Mouse (Mus musculus): ENCODE data around the gene 6030468B19Rik.
"Not testable (repeated sequence)": the region's sequence is repeated elsewhere in the genome, so short reads cannot be mapped to it uniquely, and the experiment has no call there.

The 6030468B19Rik gene

DNA sequence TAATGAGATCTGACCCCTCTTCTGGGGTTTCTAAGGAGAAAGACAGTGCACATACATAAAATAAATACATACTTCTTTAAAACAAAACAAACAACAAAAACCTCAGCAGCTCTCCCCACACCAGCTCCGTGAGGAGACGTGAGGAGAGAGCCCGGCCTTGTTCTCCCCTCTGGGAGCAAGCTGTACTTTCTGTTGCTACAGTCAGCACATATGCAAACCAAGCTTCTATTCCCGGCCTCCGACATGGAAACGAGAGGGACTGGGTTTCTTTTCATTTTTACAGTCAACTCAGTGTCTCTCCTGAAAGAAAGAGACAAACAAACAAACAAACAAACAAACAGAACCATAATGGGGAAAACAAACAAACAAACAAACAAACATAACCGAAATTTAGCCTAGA is 2.6 kb downstream of the 6030468B19Rik start:
- in situ Hi-C loops (cut with MboI; ENCODE audit: unreplicated experiment in 2 of 2), result no loop called here

DNA sequence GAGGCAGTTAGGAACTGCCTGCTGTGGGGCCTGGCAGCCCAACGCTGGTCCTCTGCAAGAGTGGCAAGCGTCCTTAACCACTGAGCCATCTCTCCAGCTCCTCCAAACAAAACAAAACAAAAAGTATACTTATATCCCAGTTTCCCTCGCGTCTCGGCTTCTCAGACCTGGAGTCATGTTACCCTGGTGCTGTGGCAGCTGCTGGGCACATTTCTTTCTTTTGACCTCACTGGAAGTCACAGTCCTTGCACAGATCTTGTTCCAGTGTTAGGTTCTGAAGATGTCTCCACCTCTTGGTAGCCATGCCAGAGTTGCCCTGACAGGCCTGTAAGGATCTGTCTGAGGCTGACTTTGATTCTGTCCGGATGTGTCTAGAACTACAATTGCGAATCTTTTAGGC is 4.2 kb downstream of the 6030468B19Rik start:
- in situ Hi-C loops (cut with MboI; ENCODE audit: unreplicated experiment in 2 of 2), result no loop called here

DNA sequence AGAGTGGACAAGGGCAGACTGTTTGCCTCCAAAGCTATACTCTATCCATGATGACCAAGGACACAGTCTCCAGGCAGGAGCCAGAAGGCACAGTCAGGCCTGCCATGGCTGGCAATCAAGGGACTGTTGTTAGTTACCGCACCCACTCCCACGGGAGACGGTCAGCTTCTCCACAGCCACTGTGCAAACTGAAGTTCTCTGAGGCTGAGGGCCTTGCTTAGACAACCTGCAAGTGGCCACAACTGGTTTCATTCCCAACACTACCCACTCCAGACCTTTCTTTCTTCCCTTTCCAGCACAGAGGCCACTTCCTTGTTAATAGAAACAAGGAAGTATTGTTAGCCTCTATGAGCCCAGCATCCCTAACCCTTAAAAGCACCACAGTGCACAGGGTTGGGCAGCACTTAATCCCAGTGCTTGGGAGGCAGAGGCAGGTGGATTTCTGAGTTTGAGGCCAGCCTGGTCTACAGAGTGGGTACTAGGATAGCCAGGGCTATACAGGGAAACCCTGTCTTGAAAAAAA is 5.8 kb downstream of the 6030468B19Rik start:
- in situ Hi-C loops (cut with MboI; ENCODE audit: unreplicated experiment in 2 of 2), result no loop called here

DNA sequence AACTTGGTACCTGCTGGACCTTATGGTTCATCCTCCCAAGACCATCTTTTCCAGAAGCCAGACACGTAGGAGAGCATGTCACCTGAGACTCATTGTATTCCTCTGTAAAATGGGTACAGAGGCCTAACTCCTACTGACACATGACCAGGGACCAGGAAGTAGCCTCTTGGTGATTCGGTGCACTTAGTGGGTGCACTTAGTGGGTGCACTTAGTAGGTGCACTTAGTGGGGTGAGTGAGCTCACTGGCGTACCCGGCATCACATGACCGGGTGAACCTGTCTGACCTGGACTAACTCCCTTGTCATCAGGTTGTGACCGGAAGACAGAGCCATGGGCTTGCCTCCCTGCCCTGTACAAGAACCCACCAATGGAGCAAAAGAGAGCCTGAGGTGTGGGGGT is 9.3 kb downstream of the 6030468B19Rik start:
- in situ Hi-C loops (cut with MboI; ENCODE audit: unreplicated experiment in 2 of 2), result no loop called here

DNA sequence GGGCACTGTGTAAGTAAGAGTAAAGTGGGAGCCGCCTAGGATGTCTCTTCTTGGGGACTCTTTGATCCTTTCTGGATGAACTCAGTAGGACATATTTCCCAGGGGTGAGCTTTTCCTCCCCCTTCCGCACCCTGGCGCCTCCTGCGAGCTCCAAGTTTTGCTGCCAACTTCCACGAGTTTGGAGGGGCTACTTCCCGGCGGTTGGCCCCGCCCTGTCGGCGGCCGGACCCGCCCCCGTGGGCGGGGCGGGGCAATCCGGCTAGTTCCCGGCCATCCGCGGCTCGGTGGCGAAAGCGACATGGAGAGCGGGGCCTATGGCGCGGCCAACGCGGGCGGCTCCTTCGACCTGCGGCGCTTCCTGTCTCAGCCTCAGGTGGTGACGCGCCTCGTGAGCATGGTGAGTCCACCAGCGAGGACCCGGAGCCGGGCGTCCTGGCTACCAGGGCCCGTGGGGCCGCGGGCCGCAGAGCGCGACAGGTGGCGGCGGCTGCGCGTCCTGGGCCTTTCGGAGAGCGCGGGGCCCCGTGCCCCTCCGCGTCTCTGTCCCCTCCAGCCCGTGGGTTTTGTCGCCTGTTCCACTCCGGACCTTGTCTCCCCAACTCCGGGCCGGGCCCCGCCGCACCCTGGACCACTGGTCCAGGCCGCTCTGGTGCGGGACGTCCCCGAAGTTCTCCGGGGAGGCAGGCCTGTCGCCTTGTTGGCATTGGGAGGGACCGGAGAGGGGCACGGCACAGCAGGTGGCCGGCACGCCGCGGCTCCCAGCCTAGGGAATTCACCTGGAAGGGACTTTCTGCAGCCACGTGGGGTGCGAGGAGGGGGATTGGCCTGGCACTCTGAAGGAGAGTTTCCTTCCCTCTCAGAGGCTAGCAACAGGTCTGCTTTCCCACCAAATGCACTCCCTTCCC is 12.2 kb downstream of the 6030468B19Rik start, which contains the start of the genes Gm20708 and Syngr2:
Gm20708 (plus strand) TSS at position 262 of the 905 bp plus-strand sequence.
Syngr2 (plus strand) TSS at position 262 of the 905 bp plus-strand sequence.
- in situ Hi-C loops (cut with MboI; ENCODE audit: unreplicated experiment in 2 of 2), result no loop called here

DNA sequence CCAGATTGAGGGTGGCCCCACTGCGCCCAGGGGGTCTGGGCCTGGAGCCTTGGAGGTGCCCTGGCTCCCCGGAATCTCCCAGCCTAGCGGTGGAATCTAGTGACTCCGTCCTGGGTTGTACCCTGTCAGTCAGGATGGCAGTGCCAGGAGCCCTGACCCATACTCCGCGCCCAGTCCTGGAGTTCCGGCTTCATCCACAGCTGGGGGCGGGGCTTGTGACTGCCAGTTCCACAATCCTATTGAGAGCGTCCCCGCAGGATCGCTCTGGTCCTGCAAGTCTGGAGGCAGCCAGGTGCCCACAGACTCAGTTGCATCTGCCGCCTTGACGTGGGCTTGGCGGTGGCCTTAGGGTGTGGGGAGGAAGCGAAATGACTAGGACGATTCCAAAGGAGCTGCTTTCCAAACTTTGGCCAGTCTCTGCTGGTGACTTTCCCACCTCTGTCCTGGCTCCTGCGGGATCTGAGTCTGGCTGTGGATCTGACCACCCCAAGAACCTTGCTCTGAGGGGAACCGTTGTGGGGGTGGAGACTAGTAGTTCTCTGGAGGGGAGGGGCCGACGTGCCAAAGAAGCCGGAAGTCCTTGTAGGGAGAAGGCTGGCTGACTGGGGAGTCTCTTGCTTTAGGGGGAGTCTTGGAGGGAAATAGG is 13.1 kb downstream of the 6030468B19Rik start:
- in situ Hi-C loops (cut with MboI; ENCODE audit: unreplicated experiment in 2 of 2), result no loop called here

DNA sequence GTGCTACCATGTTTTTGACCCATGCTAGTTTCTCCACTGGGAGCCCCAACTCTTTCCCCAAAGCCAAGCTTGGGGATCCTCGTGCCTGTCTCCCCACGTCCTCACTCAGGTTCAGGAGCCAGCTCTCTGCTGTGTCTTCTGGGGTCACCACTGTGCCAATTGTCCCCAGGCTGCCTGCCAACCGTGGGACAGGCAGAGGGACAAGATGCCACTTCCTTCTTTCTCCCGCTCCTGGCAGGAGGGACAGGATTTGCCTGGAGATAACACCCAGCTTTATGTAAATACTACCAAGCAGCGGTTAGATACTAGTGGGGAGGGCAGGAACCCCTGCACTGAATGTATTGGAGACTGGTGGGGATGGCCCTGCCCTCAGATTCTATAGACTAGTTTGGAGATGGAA is 16.4 kb downstream of the 6030468B19Rik start:
- in situ Hi-C loops (cut with MboI; ENCODE audit: unreplicated experiment in 2 of 2), result no loop called here

DNA sequence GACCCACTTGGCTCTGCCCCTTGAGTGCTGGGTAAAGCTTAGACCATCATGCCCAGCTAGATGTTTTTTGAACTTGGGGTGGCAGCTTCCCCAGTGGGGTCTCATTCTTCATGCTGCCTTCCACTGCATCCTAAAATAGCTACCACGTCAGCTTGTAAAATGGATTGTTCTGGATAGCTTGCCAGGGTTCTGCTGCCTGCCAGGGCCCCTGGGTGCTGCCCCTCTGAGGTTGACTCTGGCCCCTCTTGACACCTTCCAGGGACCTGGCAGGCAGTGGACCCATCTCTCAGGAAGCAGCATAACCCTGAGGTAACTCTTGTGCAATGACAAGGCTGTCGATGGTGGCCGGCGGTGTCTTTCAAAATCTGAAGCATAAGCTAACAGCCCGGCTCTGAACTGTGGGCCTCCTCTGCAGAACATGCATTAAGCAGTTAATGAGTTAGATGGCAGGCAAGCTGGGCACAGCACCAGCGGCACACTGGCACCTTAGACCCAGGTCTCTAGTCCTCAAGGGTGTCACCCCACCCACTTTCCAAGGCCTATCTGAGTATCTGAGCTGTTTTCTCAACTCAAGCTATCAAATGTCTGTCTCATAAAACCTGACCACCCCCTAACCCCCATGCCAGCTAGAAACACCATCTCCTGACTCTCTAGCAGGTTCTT is 17.4 kb downstream of the 6030468B19Rik start:
- in situ Hi-C loops (cut with MboI; ENCODE audit: unreplicated experiment in 2 of 2), result no loop called here

DNA sequence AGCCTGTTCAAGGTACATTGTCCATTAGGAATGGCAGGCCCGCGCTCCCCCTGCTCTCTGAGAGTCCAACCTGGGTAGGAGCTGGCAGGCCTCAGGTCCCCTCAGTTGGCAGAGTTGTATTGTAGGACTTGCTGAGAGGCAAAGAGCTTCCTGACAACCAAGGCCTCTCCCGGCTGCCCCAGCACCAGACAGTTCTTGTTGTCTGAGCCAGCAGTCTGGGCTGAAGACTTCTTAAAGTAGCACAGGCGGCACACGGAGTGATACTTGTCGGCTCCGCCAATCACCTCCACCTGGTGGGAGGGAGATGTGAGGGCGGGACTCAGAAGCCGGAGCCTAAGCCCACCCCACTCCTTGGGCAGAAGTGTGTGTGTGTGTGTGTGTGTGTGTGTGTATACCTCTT is 18.4 kb downstream of the 6030468B19Rik start:
- in situ Hi-C loops (cut with MboI; ENCODE audit: unreplicated experiment in 2 of 2), result not testable (repeated sequence)

DNA sequence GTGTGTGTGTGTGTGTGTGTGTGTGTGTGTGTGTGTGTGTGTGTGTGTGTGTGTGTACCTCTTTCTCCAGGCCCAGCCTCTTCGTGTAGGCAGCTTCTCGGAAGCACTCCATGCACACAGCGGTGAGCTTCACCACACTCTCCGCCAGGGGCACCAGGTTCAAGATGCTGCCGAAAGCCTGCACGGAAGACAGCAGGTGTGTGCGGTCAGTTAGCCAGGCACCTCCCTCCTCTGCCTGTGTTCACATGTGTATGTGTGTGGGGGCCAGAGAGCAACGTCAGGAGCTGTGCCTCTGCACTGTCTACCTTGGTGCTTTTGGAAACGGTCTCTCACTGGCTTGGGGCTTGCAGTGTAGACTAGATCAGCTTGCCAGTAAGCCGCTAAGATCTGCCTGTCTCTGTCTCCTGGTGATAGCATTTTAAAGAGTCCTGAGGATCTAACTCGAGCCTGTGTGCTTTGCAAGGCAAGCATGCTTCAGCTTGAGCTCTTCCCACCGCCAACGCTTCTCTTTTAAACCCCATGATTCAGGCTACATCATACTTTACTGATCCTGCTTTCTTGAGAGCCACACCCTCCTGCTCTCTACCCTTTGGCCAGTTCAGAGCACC is 19.0 kb downstream of the 6030468B19Rik start:
- in situ Hi-C loops (cut with MboI; ENCODE audit: unreplicated experiment in 2 of 2), result no loop called here

DNA sequence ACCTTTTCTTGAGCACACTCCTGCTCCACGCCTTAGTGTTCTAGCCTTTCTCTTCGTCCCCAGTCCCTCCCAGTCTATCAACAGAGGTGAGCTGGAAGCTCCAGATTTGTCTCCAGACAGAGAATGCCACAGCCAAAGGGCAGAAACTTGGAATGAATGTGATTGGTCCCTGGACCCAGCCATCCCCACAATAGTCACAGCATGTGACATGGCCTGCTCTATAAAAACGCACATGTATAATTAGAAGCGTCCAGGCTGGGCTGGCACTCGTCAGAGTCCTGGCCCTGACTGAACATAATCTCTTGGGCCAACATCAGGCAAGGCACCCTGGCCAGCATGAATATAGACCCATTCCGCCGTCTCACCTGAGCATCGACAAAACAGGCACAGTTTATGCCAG is 21.6 kb downstream of the 6030468B19Rik start:
- in situ Hi-C loops (cut with MboI; ENCODE audit: unreplicated experiment in 2 of 2), result no loop called here

DNA sequence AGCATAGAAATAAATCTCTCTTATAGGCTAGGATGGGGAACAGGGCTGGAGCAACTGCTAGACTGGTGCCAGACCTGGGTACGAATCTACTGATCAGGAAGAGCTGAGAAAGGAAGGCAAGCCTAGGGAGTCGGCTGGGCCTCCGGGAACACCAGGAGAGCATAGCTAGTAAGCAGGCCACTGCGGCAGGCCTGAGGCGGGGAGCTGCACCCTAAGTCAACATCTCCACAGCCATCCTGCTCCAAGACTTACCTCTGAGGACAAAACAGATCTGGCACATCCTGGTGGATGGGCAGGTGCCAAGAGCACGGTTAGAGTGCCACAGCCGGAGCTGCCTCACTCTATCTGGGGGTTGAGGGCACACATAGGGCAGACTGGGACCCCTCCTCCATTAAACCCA is 22.7 kb downstream of the 6030468B19Rik start:
- in situ Hi-C loops (cut with MboI; ENCODE audit: unreplicated experiment in 2 of 2), result loop anchor here (5.0 kb wide), 5 partner anchors 33 to 438 kb away; no protein-coding TSS in a partner anchor

DNA sequence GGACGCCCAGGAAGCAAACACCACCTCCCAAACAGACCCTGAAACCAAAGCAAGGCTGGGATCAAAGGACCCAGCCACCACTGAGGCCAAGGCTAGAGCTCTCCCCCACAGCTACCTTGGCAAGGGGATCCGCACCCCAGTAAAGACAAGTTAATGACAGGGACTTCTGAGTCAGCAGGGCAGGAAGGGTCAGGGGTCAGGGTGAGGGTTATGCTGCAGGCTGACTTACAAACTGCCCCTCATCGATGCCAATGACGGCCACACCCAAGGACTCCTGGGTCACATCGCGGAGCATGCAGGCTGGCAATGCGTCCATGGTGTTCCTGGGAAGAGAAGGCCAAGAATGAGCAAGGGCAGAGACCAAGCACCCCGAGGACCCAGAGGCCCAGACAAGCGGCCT is 24.4 kb downstream of the 6030468B19Rik start:
- in situ Hi-C loops (cut with MboI; ENCODE audit: unreplicated experiment in 2 of 2), result loop anchor here (5.0 kb wide), 5 partner anchors 35 to 440 kb away; no protein-coding TSS in a partner anchor

DNA sequence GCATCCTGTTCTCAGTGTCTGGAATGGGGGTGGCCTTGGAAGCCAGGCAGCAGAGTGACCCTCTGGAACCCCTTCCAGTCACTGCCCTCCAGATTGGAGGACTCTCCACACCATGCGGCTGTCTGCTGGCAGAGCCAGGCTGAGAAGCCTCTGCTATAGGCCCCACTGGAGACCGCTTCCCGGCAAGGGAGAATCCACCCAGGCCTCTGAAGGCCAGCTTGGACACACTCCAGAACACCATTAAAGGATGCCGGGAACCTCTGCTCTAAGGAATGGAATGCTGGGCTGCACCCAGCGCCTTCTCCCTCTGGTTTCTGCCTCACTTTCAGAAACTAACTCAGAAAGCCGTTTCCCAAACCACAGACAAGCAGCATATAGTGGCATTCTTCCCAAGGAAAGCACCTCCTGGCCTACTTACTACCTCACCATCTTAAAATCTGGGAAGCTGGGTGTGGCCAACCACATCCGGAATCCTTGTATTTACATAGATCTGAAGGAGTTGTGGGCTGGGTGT is 25.3 kb downstream of the 6030468B19Rik start:
- in situ Hi-C loops (cut with MboI; ENCODE audit: unreplicated experiment in 2 of 2), result loop anchor here (5.0 kb wide), 5 partner anchors 35 to 440 kb away; no protein-coding TSS in a partner anchor

DNA sequence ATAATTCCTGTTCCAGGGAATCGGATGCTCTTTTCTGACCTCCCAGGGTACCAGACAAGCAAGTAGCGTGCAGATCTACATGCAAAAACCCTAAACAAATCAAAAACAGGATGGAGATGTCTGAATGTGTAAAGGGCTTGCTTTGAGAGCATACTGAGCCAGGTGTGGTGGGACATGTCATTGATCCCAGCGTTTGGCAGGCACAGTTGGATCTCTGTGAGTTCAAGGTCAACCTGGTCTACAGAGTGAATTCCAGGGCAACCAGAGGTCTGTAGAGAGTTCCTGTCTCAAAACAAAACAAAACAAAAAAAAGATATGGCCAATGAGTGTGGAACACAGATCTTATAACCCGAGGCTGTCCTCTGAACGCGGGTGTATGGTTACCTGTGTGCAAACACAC is 26.0 kb downstream of the 6030468B19Rik start:
- in situ Hi-C loops (cut with MboI; ENCODE audit: unreplicated experiment in 2 of 2), result loop anchor here (5.0 kb wide), 5 partner anchors 36 to 441 kb away; no protein-coding TSS in a partner anchor

DNA sequence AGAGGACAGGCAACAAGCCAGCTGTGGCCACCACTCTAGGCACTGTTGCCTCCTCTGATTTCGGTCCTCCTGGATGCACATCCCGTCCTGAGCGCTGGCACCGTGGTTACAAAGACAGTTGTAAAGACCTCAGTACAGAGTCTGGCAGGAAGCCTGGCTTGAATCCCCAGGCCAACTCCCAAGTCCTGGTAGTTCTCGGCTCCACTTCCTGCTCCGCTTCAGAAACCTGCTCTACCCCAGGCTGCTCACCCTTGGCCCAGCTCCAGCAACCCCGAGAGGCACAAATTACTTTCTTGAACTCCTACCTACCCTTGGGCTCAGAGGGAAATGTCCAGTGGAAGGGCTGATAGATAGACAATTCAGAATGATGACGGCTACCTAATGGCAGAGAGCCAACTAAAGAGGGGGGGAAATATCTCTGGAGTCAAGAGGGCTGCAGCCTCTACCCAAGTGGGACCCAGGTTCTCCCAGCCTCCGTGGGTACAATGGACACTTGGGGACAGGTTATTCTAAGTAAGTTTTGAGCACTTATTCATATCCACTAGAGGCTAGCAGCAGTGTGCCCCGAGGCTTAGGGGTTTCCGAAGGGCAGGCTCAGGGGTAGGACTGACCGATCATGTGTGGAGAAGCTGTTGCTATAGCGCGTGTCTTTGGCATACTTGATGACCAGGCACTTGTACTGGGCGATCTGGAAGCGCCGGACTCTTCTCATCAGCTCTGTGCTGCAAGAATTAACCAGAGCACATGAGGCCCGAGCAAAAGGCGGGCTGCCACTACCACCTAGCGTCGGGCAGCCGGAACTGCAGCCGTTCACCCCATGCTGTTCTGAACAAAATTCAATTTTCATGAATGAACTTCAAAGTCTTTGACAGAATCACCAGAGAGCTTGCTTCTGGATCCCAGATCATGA is 26.9 kb downstream of the 6030468B19Rik start:
- in situ Hi-C loops (cut with MboI; ENCODE audit: unreplicated experiment in 2 of 2), result loop anchor here (5.0 kb wide), 5 partner anchors 37 to 442 kb away; no protein-coding TSS in a partner anchor

DNA sequence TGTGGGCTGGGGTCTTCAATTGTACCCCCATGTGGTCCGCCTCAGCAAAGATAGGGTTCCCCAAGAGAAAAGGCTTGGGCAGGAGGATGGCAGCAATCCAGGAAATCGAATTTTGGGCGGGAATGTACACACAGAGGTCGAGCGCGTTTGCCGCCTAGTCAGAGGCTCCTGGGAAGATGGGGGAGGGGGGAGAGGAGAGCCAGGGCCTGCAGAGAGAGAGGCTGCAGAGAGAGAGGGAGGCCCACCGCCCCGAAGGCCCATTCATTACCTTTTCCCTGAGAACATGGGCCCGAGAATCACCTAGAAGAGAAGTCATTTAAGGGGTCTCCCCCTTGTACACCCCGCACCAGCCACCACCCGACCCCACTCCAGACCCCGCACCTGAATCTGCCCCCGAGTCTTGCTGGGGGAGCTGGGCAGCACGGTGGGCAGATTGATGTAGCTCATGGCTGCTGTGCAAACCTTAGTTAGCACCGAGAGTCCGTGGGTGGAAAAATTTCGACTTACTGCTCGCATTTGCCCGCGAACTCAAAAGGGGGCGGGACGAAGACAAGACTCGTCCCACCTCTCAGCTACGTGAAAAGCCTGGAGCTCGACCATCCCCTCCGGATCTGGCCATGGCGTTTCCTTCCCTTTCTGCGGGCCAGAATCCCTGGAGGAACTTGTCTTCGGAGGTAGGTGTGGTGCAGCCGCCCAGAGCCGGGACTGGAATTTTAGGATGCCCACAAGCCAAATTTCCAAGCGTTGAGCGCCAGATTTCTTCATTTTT is 28.1 kb downstream of the 6030468B19Rik start, which contains the start of the genes Afmid and Tk1:
Afmid (plus strand) TSS at position 592 of the 769 bp plus-strand sequence.
Tk1 (minus strand) TSS at position 760 of the 769 bp plus-strand sequence.
- in situ Hi-C loops (cut with MboI; ENCODE audit: unreplicated experiment in 2 of 2), result loop anchor here in 1 of 2 experiments (25.0 kb wide), 2 partner anchors 738 to 963 kb away; partner anchors contain the start of genes Mfsd11 and Srsf2

DNA sequence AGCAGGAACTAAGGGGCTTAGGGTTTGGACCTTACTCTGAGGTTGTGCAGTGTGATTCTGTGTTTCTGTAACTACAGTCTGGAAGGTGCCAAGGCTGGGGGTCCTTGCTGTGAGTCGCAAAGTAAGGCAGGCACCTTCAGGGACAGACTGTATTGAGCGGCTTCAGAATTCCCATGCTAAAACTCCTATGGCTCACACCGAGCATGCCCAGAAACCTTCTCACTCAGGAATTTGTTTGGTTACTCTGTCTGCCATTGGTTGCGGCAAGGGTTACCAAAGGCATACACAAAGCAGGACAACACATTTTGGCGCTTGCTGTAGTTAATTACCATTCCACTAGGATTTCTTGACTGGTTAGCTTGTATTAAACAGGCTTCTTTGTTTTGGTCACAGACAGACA is 28.7 kb downstream of the 6030468B19Rik start:
- in situ Hi-C loops (cut with MboI; ENCODE audit: unreplicated experiment in 2 of 2), result loop anchor here in 1 of 2 experiments (25.0 kb wide), 2 partner anchors 739 to 964 kb away; partner anchors contain the start of genes Mfsd11 and Srsf2
